Mouse (Mus musculus) T-helper 17 cell (primary cell): ENCODE results near the gene Tmed6.

ENCODE experiments used
- in situ Hi-C, 2 experiments: fragments of 300-600 bp; cut with MboI, MseI; formaldehyde crosslinking; loops; 1 replicate in 1 of 2; 2 replicates in 1 of 2; pipeline ENCODE4 v1.15.1; 2025; ENCODE audit warnings: high pct_unique_total_duplicates in 2 of 2

Gene Tmed6

GRCm38 (mm10) chr8:107065511-107066496 lies at the start of gene Tmed6:
Tmed6 (minus strand) TSS chr8:107065644.
- in situ Hi-C loops: no loop called here

- in situ Hi-C loops: loop anchor here in 1 of 2 experiments (10.0 kb wide), 1 partner anchor 1870 kb away; no protein-coding TSS in a partner anchor
These were observed 49.5 kb upstream of the Tmed6 start for GRCm38 (mm10) chr8:107115008-107115320.

- in situ Hi-C loops: loop anchor here (5.0 to 10.0 kb wide), 2 partner anchors 38 to 1870 kb away; partner anchors contain the start of gene Cyb5b (in 1 of the 2)
These were observed 48.9 kb upstream of the Tmed6 start for GRCm38 (mm10) chr8:107114150-107115007.

GRCm38 (mm10) chr8:107113209-107113608 lies 47.8 kb upstream of the Tmed6 start:
- in situ Hi-C loops: loop anchor here (5.0 to 10.0 kb wide), 2 partner anchors 39 to 1872 kb away; partner anchors contain the start of gene Cyb5b (in 1 of the 2)

GRCm38 (mm10) chr8:107111340-107112105 lies 46.1 kb upstream of the Tmed6 start:
- in situ Hi-C loops: loop anchor here (5.0 to 10.0 kb wide), 2 partner anchors 41 to 1873 kb away; partner anchors contain the start of gene Cyb5b (in 1 of the 2)

GRCm38 (mm10) chr8:107110629-107111330 lies 45.3 kb upstream of the Tmed6 start:
- in situ Hi-C loops: loop anchor here (5.0 to 10.0 kb wide), 2 partner anchors 42 to 1874 kb away; partner anchors contain the start of gene Cyb5b (in 1 of the 2)

GRCm38 (mm10) chr8:107109816-107110435 lies 44.5 kb upstream of the Tmed6 start:
- in situ Hi-C loops: loop anchor here (5.0 to 10.0 kb wide), 4 partner anchors 42 to 1875 kb away; partner anchors contain the start of gene Cyb5b (in 1 of the 2)

GRCm38 (mm10) chr8:107108978-107109720 lies 43.7 kb upstream of the Tmed6 start:
- in situ Hi-C loops: loop anchor here (5.0 to 10.0 kb wide), 2 partner anchors 213 to 216 kb away; no protein-coding TSS in a partner anchor

- in situ Hi-C loops: loop anchor here (5.0 to 10.0 kb wide), 2 partner anchors 214 to 217 kb away; no protein-coding TSS in a partner anchor
These were observed 42.6 kb upstream of the Tmed6 start for GRCm38 (mm10) chr8:107108089-107108488.

- in situ Hi-C loops: loop anchor here in 1 of 2 experiments (10.0 kb wide), 1 partner anchor 220 kb away; no protein-coding TSS in a partner anchor
These were observed 39.1 kb upstream of the Tmed6 start for GRCm38 (mm10) chr8:107104547-107104946.

GRCm38 (mm10) chr8:107100635-107101034 lies 35.2 kb upstream of the Tmed6 start:
- in situ Hi-C loops: loop anchor here in 1 of 2 experiments (10.0 kb wide), 1 partner anchor 224 kb away; no protein-coding TSS in a partner anchor

GRCm38 (mm10) chr8:107096366-107097036 lies 31.1 kb upstream of the Tmed6 start, which contains the start of gene Terf2:
Terf2 (minus strand) TSS chr8:107096547.
- in situ Hi-C loops: no loop called here

GRCm38 (mm10) chr8:107095717-107096365 lies 30.4 kb upstream of the Tmed6 start:
- in situ Hi-C loops: no loop called here

GRCm38 (mm10) chr8:107090531-107090930 lies 25.1 kb upstream of the Tmed6 start:
- in situ Hi-C loops: no loop called here

GRCm38 (mm10) chr8:107088526-107089063 lies 23.2 kb upstream of the Tmed6 start:
- in situ Hi-C loops: no loop called here

- in situ Hi-C loops: no loop called here
These were observed 20.6 kb upstream of the Tmed6 start for GRCm38 (mm10) chr8:107086018-107086417.

- in situ Hi-C loops: no loop called here
These were observed 19.9 kb upstream of the Tmed6 start for GRCm38 (mm10) chr8:107085358-107085757.
